Mouse (Mus musculus): Measurements from ENCODE around the gene Slco3a1.

DNA sequence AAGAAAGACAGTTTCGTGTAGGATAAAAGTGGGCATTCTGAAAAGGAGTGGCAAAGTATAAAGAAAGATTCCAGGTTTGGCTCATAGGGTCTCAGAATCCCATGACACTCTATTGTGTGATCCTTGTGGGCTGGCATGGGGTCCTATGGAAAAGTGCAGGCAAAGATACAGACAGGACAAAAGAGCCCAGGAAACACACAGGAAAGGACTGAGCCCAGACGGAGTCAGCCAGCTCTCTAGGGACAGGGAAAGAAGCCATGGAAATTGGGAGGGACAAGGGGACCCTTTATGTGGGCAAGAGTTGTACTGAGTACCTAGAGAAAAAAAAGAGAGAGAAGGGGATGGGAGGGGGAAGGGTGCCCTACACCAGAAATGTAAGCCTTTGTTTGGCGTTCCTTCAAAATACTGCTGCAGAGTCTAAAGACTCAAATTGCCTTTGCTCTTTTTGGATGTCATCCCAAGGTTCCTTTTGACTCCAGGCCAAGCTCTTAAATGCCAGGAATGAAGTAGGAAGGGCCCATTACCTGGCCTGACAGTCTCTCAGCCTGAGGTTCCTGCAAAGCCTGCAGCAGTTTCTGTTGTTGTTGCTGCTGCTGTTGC, 238.6 kb downstream of the Slco3a1 start:
- TF ChIP-seq GATA1 (IDR thresholded peaks at IDR 0.05; ENCODE audit: borderline replicate concordance, low read length) (no peak), FLI1 (IDR thresholded peaks at IDR 0.05; ENCODE audit: low read length) (no peak)
